Mouse (Mus musculus): Measurements from ENCODE around the gene Tctn3. TPM values are rescaled to one million over a fixed set of nuclear protein-coding genes. Genes with fewer than 3 reads are reported as not detected.

Tctn3 gene
- polyA plus RNA-seq, 2 experiments, result 1.4 to 1.5 TPM

DNA sequence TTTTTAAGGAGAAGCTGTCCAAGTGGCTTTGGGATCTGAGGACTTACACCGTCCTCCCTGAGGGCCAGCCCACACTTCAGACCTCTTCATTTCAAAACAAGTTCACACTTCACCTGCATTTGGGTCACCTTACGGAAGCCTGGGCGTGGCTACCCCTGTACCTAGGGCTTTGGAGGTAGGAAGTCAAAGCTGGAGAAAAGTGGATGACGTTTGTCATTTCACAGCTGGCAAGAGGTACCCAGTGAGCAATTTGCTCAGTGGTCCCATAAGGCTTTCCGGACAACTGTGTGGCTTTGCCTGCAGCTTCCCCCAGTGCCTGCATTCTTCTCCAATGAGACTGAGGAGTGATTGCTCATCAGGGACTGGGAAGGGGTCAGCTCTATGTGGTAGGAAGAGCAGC is 46.9 kb upstream of the Tctn3 start:
- DNase-seq (ENCODE audit: low read depth in 3 of 3, low spot score in 3 of 3) (no peak), ATAC-seq (ENCODE audit: insufficient read depth) (no peak)
- Histone ChIP-seq H3K4me3 (ENCODE audit: insufficient read depth in 1 of 2, low read depth in 2 of 2, low read length in 2 of 2) (no peak overlapping the region), H3K27me3 (ENCODE audit: control insufficient read depth, insufficient read depth, low read length) (peaks cover 2% of the 10 kb centered on the region; the same call in 1 of the 2 replicates), H3K36me3 (replicated peaks; ENCODE audit: control insufficient read depth, insufficient read depth, low read depth) (no peaks in the 10 kb centered on the region), H3K27ac (no peak overlapping the region), H3K4me2 (ENCODE audit: low read depth) (peak overlapping the region; percentile 57; the same call in 1 of the 2 replicates), H3K9ac (replicated peaks) (no peak overlapping the region), H3K9me3 (ENCODE audit: control insufficient read depth, low read length) (no peaks in the 10 kb centered on the region), H3K4me1 (replicated peaks; ENCODE audit: control insufficient read depth in 2 of 2, insufficient read depth in 2 of 2, low read length in 1 of 2) (peaks cover 0 to 10% of the 10 kb centered on the region in 2 experiments; a peak in 2 of 4 replicates)
- WGBS (ENCODE audit: insufficient replicate concordance), result 40% methylated on average over 5 of the region's 5 CpGs
- TF ChIP-seq EP300 (IDR thresholded peaks at IDR 0.05; ENCODE audit: low read depth), result no peak
- TF ChIP-seq CTCF (IDR thresholded peaks at IDR 0.05; ENCODE audit: low read depth), result no peak

DNA sequence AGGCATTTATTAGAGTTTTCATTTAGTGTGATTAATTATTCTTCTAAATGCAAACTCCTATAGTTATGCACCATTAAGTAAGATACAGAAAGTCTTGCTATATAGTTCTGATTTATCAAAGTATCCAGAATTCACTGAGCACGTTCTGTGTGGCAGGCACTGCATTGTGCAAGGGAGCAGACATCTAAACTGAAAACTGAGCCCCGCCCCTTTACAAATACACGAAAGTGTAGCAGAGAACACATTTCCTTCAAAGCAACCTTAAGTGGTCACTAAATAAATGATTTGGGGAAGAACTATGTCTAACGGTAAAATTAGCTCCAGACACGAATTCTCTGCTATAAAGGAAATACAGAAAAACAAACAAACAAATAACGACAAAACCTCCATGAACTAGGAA is 46.2 kb upstream of the Tctn3 start:
- Histone ChIP-seq H3K9ac (replicated peaks) (no peak overlapping the region), H3K27me3 (ENCODE audit: control insufficient read depth, insufficient read depth, low read length) (peaks cover 2% of the 10 kb centered on the region; the same call in 1 of the 2 replicates), H3K4me2 (ENCODE audit: low read depth) (no peak overlapping the region), H3K4me3 (ENCODE audit: insufficient read depth in 1 of 2, low read depth in 2 of 2, low read length in 2 of 2) (no peak overlapping the region), H3K9me3 (ENCODE audit: control insufficient read depth, low read length) (no peaks in the 10 kb centered on the region), H3K27ac (no peak overlapping the region), H3K4me1 (replicated peaks; ENCODE audit: control insufficient read depth in 2 of 2, insufficient read depth in 2 of 2, low read length in 1 of 2) (peaks cover 0 to 10% of the 10 kb centered on the region in 2 experiments; a peak in 2 of 4 replicates), H3K36me3 (replicated peaks; ENCODE audit: control insufficient read depth, insufficient read depth, low read depth) (no peaks in the 10 kb centered on the region)
- 42% methylated on average over 6 of the region's 6 CpGs for WGBS (ENCODE audit: insufficient replicate concordance)
- TF ChIP-seq CTCF (IDR thresholded peaks at IDR 0.05; ENCODE audit: low read depth) (no peak), EP300 (IDR thresholded peaks at IDR 0.05; ENCODE audit: low read depth) (no peak)
- ATAC-seq (ENCODE audit: insufficient read depth) (no peak), DNase-seq (ENCODE audit: low read depth in 3 of 3, low spot score in 3 of 3) (no peak)

DNA sequence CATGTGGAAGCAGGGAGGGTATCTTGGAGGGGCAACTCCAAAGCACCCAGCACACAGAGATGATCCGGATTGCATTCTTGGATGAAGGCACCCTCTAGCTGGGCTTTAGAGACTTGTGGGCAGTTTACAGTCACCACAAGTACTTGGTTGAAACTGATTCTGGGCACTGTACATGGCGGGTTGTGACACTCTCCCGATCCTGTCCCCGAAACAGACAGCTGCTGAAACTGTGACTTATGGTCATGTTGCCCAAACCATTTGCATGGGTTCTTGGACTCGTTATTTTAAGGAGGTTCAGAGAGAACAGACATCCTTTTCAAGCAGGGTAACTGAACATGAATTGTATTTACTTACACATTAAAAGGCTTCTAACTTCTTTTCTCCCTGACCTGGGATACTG is 44.2 kb upstream of the Tctn3 start:
- ATAC-seq (ENCODE audit: insufficient read depth) (no peak), DNase-seq (ENCODE audit: low read depth in 3 of 3, low spot score in 3 of 3) (no peak)
- Histone ChIP-seq H3K9ac (replicated peaks) (no peak overlapping the region), H3K4me2 (ENCODE audit: low read depth) (no peak overlapping the region), H3K9me3 (ENCODE audit: control insufficient read depth, low read length) (no peaks in the 10 kb centered on the region), H3K36me3 (replicated peaks; ENCODE audit: control insufficient read depth, insufficient read depth, low read depth) (no peaks in the 10 kb centered on the region), H3K27ac (no peak overlapping the region), H3K4me1 (replicated peaks; ENCODE audit: control insufficient read depth in 2 of 2, insufficient read depth in 2 of 2, low read length in 1 of 2) (peaks cover 0 to 10% of the 10 kb centered on the region in 2 experiments; a peak in 2 of 4 replicates), H3K27me3 (ENCODE audit: control insufficient read depth, insufficient read depth, low read length) (peaks cover 2% of the 10 kb centered on the region; the same call in 1 of the 2 replicates), H3K4me3 (ENCODE audit: insufficient read depth in 1 of 2, low read depth in 2 of 2, low read length in 2 of 2) (no peak overlapping the region)
- TF ChIP-seq EP300 (IDR thresholded peaks at IDR 0.05; ENCODE audit: low read depth) (no peak), CTCF (IDR thresholded peaks at IDR 0.05; ENCODE audit: low read depth) (no peak)
- WGBS (ENCODE audit: insufficient replicate concordance), result 67% methylated on average over 5 of the region's 5 CpGs

DNA sequence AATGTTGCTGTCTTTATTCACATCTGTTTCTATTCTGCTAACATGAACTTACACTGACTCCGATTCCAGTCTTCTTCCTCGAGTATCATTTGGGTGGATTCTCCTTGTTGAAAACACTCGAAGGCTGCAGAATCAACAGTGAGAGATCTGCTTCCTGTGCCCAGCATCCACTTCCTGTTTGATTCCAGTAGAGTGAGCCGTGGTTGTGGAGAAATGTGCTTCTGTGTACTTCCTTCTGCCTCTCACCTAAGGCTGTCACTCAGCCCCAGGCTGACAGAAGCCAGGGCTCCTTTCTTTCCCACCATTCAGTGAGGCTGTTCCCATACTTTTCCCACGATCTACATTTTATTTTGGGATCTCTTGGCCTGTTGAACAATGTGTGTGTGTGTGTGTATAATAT is 38.1 kb upstream of the Tctn3 start:
- ATAC-seq (ENCODE audit: insufficient read depth), result no peak
- 13% methylated on average over 5 of the region's 5 CpGs for WGBS (ENCODE audit: insufficient replicate concordance)
- no peak for DNase-seq (ENCODE audit: low read depth in 3 of 3, low spot score in 3 of 3)
- Histone ChIP-seq H3K4me2 (ENCODE audit: low read depth) (no peak overlapping the region), H3K27ac (no peak overlapping the region), H3K4me1 (replicated peaks; ENCODE audit: control insufficient read depth in 2 of 2, insufficient read depth in 2 of 2, low read length in 1 of 2) (peaks cover 0 to 19% of the 10 kb centered on the region in 2 experiments; a peak in 2 of 4 replicates), H3K9me3 (ENCODE audit: control insufficient read depth, low read length) (no peaks in the 10 kb centered on the region), H3K9ac (replicated peaks) (no peak overlapping the region), H3K4me3 (ENCODE audit: insufficient read depth in 1 of 2, low read depth in 2 of 2, low read length in 2 of 2) (no peak overlapping the region), H3K27me3 (ENCODE audit: control insufficient read depth, insufficient read depth, low read length) (no peaks in the 10 kb centered on the region), H3K36me3 (replicated peaks; ENCODE audit: control insufficient read depth, insufficient read depth, low read depth) (no peaks in the 10 kb centered on the region)
- TF ChIP-seq EP300 (IDR thresholded peaks at IDR 0.05; ENCODE audit: low read depth), result no peak
- TF ChIP-seq CTCF (IDR thresholded peaks at IDR 0.05; ENCODE audit: low read depth), result no peak

DNA sequence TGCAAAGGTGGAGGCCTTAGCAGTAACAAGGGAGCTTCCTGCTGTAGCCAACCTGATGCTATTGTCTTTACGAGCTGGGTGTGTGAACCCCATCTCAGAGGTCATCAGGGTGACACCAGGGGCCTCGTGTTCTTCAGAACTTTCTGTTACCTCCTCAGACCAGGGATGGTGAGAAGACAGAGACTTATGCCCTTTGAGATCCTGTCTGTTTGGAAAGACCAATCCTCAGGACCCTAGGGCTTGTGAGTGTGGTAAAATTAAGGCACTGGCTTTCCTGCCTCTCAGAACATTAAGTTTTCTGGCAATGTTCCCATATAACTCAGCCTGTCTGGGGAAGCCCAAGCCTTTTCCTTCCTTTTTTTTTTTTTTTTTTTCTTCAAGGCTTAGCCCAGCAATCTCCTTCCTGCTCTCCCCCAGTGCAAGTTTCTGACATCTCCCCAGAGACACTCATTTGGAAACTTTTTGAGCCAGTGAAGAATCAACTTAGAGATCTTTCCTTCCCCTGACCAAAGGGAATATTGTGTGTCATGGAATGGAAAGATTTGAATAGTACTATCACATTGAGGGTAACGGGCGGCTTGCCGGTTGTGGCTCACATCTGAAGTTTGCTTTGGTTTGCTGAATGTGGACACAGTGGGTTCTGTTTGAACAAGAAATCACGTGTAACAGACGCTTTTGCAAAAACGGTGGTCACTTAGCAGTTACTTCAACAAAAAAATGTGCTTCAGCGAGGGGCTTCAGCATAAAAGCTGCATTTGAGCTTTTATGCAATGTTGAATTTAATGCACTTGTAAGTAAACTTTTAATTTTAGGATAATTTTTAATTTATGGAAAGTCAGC is 35.5 kb upstream of the Tctn3 start:
- ATAC-seq (ENCODE audit: insufficient read depth) (no peak), DNase-seq (ENCODE audit: low read depth in 3 of 3, low spot score in 3 of 3) (no peak)
- H3K4me2 ChIP-seq (ENCODE audit: low read depth), result no peak overlapping the region
- H3K36me3 ChIP-seq (replicated peaks; ENCODE audit: control insufficient read depth, insufficient read depth, low read depth), result no peaks in the 10 kb centered on the region
- peaks cover 0 to 19% of the 10 kb centered on the region in 2 experiments; a peak in 2 of 4 replicates for H3K4me1 ChIP-seq (replicated peaks; ENCODE audit: control insufficient read depth in 2 of 2, insufficient read depth in 2 of 2, low read length in 1 of 2)
- no peak overlapping the region for H3K9ac ChIP-seq (replicated peaks)
- 36% methylated on average over 9 of the region's 9 CpGs for WGBS (ENCODE audit: insufficient replicate concordance)
- H3K27me3 ChIP-seq (ENCODE audit: control insufficient read depth, insufficient read depth, low read length), result no peaks in the 10 kb centered on the region
- no peak overlapping the region for H3K27ac ChIP-seq
- H3K4me3 ChIP-seq (ENCODE audit: insufficient read depth in 1 of 2, low read depth in 2 of 2, low read length in 2 of 2), result no peak overlapping the region
- TF ChIP-seq EP300 (IDR thresholded peaks at IDR 0.05; ENCODE audit: low read depth), result no peak
- no peak for TF ChIP-seq CTCF (IDR thresholded peaks at IDR 0.05; ENCODE audit: low read depth)
- H3K9me3 ChIP-seq (ENCODE audit: control insufficient read depth, low read length), result no peaks in the 10 kb centered on the region
